Mouse (Mus musculus): ENCODE results near the gene Timp4. TPM values are rescaled to one million over a fixed set of nuclear protein-coding genes. Genes with fewer than 3 reads are reported as not detected.

The Timp4 gene
- polyA plus RNA-seq, 1 experiment from 2014 or later, result 0.16 TPM

DNA sequence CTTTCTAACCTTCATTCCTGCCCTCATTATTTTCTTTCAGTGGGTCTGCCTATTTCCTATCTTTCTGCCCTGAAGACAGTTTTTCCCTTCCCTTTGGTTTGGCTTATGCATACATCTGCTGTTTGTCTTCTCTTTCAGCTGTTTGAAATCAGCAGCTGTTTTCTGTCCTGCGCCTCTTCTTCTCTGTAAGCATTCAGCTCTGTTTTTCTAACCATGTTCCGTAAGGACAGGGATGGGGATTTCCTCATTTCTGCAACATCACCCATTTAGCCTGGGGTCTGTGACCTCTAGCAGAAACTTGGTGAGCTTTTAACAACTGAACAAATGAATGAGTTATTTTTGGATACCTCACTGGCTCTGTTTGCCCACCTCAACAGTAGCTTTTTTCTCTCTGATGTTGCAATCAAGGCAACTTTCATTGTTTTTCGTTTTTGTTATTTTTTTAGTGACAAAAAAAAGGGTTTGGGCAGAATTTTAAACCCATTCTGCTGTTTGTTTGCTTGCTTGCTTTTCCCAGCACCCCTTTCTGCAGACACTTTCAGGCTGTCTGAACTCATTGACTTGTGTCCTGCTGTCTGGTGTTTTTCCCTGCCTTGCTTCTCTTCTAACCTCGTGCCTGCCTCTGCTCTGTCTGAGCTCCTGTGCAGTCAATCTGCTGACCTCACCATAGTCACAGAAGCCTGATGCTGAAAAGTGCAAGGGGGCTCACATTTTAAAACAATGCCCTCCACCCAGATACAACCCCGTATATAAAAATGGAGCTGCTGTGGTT is 39.7 kb downstream of the Timp4 start:
- DNase-seq (ENCODE audit: low spot score), result no peak
- H3K27ac ChIP-seq (replicated peaks), result no peak overlapping the region; the same call in 1 of the 2 replicates
- peaks cover 14% of the 10 kb centered on the region for H3K4me1 ChIP-seq
- WGBS, result 54% methylated on average over 5 of the region's 5 CpGs
- H3K36me3 ChIP-seq (replicated peaks), result no peaks in the 10 kb centered on the region
- H3K4me3 ChIP-seq, result no peak overlapping the region
- no peaks in the 10 kb centered on the region for H3K9me3 ChIP-seq
- no peaks in the 10 kb centered on the region for H3K27me3 ChIP-seq (replicated peaks; ENCODE audit: low read depth, poor library complexity, severe bottlenecking)

DNA sequence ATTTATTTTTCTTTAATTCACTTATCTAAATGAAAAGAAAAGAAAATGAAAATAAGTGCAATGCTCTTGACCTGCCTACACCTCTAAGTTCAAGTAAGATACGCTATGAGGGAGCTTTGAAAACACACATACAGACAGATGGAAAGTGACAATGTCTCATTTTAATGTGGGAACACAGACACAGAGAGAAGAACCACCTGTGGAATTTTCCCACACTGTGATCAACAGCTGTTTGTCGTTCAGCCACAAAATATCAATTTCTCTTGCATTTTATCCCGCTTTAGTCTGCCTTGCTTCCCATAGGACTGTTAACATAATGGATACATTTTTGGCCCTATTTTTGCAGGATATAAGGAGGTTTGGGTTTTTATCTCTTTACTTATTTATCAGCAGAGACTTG is 41.2 kb downstream of the Timp4 start:
- 87% methylated on average over 3 of the region's 3 CpGs for WGBS
- H3K4me1 ChIP-seq, result peaks cover 14% of the 10 kb centered on the region
- no peak for DNase-seq (ENCODE audit: low spot score)
- H3K27me3 ChIP-seq (replicated peaks; ENCODE audit: low read depth, poor library complexity, severe bottlenecking), result no peaks in the 10 kb centered on the region
- no peaks in the 10 kb centered on the region for H3K9me3 ChIP-seq
- H3K27ac ChIP-seq (replicated peaks), result no peak overlapping the region
- no peak overlapping the region for H3K4me3 ChIP-seq
- no peaks in the 10 kb centered on the region for H3K36me3 ChIP-seq (replicated peaks)

GRCm38 (mm10) chr6:115210187-115210586 is 41.8 kb downstream of the Timp4 start:
- H3K4me3 ChIP-seq, result no peak overlapping the region
- DNase-seq (ENCODE audit: low spot score), result no peak
- no peaks in the 10 kb centered on the region for H3K9me3 ChIP-seq
- no peak overlapping the region for H3K27ac ChIP-seq (replicated peaks)
- H3K27me3 ChIP-seq (replicated peaks; ENCODE audit: low read depth, poor library complexity, severe bottlenecking), result no peaks in the 10 kb centered on the region
- no peaks in the 10 kb centered on the region for H3K36me3 ChIP-seq (replicated peaks)
- H3K4me1 ChIP-seq, result peaks cover 14% of the 10 kb centered on the region
- WGBS, result 71% methylated on average over 2 of the region's 2 CpGs

- H3K27ac ChIP-seq (replicated peaks), result no peak overlapping the region
- DNase-seq (ENCODE audit: low spot score), result no peak
- WGBS, result 78% methylated on average over 3 of the region's 3 CpGs
- no peak overlapping the region for H3K4me3 ChIP-seq
- no peaks in the 10 kb centered on the region for H3K27me3 ChIP-seq (replicated peaks; ENCODE audit: low read depth, poor library complexity, severe bottlenecking)
- H3K36me3 ChIP-seq (replicated peaks), result no peaks in the 10 kb centered on the region
- no peaks in the 10 kb centered on the region for H3K4me1 ChIP-seq
- H3K9me3 ChIP-seq, result no peaks in the 10 kb centered on the region
These were observed 49.0 kb downstream of the Timp4 start for GRCm38 (mm10) chr6:115203029-115203428.

DNA sequence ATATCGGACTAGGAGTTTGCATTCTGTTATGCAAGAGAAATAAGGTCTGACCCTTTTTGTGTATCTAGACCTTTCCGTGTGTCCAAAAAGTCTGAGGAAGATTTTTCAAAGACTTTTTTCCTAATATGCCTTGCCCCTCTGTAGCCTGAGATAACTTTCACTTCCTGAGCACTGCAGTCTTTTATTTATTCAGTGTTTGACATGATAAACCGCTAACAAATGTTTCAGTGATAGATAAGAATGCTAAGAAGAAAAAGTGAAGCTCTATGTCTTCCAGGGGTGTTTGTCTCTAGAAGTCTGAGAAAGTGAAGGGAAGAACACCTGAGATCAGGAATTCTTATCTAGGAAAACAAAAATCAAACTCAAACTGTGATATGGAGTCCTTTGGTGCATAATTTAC is 51.3 kb downstream of the Timp4 start:
- Histone ChIP-seq H3K36me3 (replicated peaks) (no peaks in the 10 kb centered on the region), H3K27ac (replicated peaks) (no peak overlapping the region)

More for the DNA sequence above, 51.3 kb downstream of the Timp4 start:
- no peaks in the 10 kb centered on the region for H3K27me3 ChIP-seq (replicated peaks; ENCODE audit: low read depth, poor library complexity, severe bottlenecking)
- WGBS, result 87% methylated on average over 3 of the region's 3 CpGs
- H3K9me3 ChIP-seq, result no peaks in the 10 kb centered on the region
- DNase-seq (ENCODE audit: low spot score), result no peak
- H3K4me1 ChIP-seq, result no peaks in the 10 kb centered on the region
- no peak overlapping the region for H3K4me3 ChIP-seq

Other genes starting within 250 kb of the Timp4 start
- gene Tamm41, start 214.3 kb downstream of the Timp4 start, polyA plus RNA-seq (2016; fragmentation: Nextera tagmentation; extraction: Ambion mirVana), result 96.8 and 99.5 TPM in 2 replicates
- gene Syn2, start 117.3 kb downstream of the Timp4 start, polyA plus RNA-seq (2016; fragmentation: Nextera tagmentation; extraction: Ambion mirVana), result 1.8 and 2.5 TPM in 2 replicates
- not detected in 2 replicates for gene Gm17482, start 24.9 kb downstream of the Timp4 start, polyA plus RNA-seq (2016; fragmentation: Nextera tagmentation; extraction: Ambion mirVana)
- 0.16 and 0.30 TPM in 2 replicates for gene Pparg, start 108.7 kb upstream of the Timp4 start, polyA plus RNA-seq (2016; fragmentation: Nextera tagmentation; extraction: Ambion mirVana)